Mouse (Mus musculus): ENCODE data around the gene Paqr4.
"Not testable (repeated sequence)": the region's sequence is repeated elsewhere in the genome, so short reads cannot be mapped to it uniquely, and the experiment has no call there.

Gene Paqr4

DNA sequence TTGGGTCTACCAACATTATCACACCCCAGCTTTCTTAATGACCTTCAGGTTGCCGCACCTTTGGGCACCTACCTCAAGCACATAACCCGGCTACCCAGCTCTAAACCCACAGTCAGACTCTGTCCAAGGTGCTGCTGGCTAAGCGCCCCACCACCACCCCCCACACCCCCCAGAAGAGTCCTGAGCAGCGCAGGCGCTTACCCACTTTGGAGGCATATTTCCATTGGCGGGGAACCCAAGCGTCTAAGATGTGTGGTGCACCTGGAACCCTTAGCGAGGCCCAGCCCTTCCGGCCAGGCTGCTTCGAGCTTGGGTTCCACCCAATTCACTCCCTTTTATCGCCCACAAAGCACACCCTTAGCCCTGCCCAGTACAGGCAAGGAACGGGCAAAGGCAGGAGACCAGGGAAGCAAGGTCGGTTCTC lies at the start of gene Paqr4:
Paqr4 (minus strand) TSS at position 270 of the 424 bp plus-strand sequence.
- no peak for DNase-seq (ENCODE audit: low spot score)

DNA sequence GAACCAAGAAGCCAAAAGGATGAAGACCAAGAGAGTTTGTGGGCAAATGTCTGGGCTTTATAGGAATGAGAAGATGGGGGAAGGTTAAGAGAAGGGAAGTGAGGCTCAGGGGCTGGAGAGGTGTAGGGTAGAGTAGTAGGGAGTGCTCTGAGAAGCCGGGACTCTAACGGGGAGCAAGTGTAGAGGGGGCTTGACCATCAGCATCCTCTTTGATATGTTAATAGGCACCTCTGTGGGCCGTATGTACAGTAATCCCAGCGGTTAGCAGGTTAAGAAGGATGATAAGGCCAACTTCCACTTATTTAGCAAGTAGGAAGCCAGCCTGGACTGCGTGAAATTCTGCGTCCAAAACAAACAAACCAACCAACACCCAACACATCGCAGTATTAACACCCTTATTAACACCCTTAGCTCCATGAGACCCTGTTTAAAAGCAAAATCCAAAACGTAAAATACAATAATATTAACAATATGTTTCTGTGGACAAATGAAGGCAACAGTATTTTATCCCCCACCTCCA lies 49.1 kb upstream of the Paqr4 start:
- DNase-seq (ENCODE audit: low spot score): no peak

DNA sequence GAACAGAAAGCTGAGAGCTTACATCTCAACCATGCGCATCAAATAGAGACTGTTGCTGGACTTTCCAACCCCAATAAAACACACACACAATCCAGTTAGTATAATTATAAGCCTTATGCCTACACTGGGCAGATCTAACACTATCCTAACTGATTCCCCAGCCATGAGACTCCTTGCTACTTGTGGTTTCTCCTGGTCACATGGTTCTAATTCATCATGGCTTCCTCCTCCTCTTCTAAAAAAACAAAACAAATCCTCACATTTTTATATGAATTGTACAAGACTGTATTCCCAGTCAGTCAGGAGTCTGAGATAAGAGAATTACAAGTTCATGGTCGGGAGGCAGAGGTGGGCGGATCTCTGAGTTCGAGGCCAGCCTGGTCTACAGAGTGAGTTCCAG lies 48.3 kb upstream of the Paqr4 start:
- no peak for DNase-seq (ENCODE audit: low spot score)

DNA sequence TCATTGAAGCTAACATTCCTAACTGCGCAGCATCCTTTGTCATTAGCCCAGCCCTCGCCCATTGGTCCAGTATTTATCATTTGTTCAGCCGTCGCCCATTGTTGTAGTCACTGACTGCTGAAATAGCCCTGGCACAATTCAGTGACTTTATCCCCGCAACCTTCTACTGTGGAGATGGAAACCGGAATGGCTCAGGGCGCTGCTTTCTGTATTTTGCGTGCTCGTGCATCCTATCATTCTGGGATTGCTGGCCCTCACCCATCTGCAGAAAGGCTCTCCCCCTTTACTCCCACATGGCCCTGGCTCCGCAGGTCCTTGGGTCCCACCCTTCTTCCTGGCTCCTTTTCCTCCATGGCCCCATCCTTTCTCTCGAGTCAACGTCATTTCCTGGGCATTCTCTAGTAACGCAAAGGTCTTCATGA lies 45.9 kb upstream of the Paqr4 start:
- no peak for DNase-seq (ENCODE audit: low spot score)

DNA sequence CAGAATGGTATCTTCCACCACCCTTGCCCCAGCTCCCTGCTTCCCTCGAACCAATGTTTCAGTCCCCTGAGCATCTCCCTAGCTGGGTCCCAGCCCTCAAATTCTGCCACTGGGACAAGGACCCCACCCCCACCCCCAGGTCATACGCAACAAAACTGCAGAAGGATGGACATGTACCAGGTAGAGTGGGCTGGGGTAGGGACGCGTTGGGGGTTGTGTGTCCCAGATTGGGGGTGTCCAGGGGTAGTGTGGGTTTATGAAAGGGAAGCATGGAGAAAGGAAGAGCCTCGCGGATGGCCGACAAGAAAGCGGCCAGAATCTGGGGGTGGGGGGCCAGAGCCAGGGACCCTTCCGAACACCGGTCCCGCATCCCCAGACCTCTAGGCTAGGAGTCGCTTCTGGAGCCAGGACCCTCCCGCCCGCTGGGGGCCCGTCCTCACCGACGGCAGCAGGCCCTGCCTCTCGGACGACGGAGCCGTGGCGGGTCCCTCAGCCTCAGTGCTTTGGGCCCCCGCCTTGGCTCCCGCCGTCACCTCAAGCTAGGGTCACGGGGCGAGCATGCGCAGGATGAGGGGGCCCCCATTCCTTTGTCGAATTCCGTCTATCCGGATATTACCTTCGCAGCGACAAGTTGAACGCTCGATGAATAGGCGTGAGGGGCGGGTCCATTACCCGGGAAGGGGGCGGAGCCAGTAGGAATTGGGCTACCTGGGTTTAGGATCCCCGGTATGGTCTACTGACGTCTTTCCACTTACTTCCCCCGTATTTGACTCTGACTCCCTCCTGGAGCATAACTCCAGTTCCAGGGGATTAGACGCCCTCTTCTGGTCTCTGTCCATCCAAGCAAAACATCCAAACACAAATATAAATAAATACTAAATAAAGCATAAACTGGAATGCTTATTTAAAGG lies 45.1 kb upstream of the Paqr4 start, which contains the start of gene Flywch2:
Flywch2 (minus strand) TSS at position 521 of the 911 bp plus-strand sequence.
- peak; percentile 91 for DNase-seq (ENCODE audit: low spot score)

DNA sequence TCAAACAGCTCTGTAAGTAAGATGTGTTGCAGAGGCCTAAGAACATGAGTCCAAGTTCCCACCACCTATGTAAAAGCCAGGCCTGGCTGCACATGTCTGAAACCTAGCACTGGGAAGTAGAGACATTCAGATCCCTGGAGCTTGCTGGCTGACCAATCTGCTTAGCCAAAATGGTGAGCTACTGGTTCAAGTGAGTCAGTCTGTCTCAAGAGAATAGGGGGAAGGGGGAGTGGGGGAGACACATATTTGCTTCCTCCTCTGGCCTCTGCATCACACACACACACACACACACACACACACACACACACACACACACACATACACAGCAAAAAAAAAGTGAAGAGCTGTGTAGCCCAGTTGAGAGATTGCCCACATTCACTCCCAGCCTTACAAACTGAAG lies 42.7 kb upstream of the Paqr4 start:
- DNase-seq (ENCODE audit: low spot score): no peak

DNA sequence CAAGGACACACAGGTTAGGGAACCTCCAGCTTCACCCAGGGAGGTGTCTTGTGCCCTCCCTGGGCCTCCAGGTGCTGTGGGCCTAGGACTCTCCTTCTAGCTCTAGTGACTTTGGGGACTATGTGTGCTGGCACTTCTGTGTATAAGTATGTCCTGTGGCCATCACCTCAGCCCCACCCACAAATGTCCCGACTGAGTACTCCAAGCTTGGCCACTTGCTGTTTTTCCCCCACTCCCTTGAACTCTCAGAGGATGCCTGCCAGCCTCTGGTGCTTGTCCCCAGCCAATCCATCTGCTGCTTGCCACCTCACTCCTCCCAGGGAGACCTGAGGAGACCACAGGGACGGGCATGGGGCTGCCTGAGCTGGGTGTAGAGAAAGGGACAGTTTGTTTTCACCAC lies 37.8 kb upstream of the Paqr4 start:
- DNase-seq (ENCODE audit: low spot score): no peak

DNA sequence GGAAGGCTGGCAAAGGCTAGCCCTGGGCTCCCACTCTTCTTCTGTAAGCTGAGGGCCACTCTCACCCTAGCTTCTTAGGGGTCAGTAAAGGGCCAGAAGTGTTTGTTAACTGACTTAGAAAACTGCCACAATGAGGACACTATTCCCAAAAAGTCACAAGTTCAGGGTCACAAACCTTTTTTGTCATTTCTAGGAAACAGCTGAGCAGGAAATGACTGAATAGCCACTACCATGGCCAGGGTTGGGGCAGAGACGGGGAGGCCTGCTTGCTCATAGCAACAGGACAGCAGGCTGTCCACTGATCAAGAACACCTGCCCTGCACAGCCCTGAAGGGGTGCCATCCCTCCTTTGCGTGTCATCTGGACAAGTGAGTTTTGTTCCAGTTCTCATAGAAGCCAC lies 36.5 kb upstream of the Paqr4 start:
- DNase-seq (ENCODE audit: low spot score): no peak

DNA sequence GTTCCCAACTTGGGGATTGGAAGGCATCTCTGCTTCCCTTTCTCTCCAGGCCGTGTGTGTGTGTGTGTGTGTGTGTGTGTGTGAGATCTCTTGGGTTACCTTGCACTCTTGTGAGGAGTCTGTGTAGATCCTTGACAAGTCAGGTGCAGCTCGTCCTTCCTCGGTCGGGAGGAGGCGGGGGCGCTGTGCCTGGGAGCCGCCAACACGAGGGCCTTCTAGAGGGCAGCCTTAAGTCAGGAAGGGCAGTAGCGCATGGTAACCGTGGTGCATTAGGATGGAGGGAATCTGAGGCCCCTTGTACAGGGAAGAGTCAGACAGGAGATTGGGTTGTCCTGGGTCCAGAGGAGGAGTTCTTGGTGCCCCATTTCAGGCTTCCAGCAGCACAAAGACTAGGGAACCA lies 35.5 kb upstream of the Paqr4 start:
- no peak for DNase-seq (ENCODE audit: low spot score)

DNA sequence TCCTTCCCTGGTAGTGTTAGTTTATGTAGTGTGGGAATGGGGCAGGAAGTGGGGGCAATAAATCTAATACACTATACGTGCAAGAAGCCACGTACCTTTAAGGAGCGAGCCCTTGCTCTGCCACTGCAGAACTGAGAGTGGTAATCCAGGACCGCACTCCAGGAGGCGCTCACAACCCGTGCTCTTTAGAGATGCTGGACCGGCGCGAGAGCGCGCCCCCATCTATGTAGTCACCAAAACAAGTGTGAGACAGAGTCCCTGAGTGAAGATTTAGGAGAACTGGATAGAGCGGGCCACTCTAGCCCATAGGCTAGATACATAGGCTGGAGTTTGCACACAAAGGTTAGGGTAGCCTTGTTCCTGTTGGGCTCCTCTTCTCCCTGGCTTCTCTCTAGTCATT lies 33.4 kb upstream of the Paqr4 start:
- peak; percentile 85 for DNase-seq (ENCODE audit: low spot score)

DNA sequence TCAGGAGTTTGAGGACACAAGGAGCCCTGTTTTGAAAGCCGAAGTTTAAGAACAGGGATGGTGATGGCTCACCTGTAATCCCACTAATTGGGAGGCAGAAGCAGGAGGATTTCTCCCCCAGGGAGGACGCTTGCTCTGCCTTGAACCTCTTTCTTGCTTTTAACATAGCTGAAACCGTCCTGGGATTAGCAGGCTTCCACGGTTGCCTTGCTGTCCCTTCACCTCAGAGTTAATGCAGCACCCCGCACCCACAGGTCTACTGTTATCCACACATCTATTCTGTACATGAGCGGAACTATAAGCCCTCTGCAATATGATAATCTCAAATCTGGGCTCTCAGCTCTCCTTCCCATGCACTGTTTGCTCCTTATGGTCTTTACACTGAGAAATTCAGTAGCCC lies 33.0 kb upstream of the Paqr4 start:
- DNase-seq (ENCODE audit: low spot score): no peak

DNA sequence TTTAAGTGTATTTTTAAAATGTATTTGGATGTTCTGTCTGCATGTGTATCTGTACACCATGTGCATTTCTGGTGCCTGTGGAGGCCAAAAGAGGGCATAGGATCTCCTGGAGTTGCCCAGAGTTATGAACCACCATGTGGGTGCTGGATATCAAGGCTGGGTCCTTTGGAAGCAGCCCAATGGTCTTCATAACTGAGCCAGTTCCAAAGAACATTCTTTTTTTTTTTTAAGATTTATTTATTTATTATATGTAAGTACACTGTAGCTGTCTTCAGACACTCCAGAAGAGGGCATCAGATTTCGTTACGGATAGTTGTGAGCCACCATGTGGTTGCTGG lies 31.5 kb upstream of the Paqr4 start:
- DNase-seq (ENCODE audit: low spot score): not testable (repeated sequence)

DNA sequence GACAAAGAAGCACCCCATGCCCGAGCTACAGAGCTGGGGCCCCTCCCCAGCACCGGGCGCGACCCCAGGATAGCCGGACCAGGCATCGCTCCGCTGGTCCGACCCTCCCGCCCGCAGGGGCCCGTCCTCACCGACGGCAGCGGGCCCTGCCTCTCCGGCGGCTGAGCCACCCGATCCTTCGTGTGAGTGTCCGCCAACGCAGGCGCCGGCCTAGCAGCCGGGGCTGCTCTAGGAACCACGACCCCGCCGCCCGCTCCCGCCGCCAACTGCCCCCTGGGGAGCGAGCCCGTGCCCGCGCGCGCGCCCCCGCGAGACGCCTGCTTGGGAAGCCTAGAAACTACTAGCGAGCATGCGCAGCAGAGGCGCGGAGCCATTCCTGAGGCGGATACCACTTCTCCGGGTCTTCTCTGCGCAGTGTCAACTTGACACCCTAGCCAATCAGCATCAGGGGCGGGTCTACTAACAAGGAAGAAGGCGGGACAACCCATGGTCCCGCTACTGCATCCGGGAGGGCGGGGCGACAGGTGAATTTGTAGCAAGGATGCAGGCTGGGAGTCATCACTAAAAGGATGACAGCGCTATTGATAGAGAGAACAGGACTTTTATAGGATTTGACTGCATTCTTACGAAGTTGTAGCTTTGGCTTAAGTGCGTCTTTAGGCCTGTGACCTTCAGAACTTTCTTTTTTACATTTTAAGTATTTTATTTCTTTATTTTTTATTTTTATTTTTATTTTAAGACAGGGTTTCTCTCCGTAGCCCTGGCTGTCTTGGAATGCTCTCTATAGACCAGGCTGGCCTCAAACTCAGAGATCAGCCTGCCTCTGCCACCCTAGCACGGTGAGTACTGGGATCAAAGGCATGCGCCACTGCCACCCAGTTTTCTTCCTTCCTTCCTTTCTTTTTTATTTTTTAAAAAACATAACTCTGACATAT lies 30.9 kb upstream of the Paqr4 start, which contains the start of gene Flywch1:
Flywch1 (minus strand) TSS at position 319 of the 935 bp plus-strand sequence.
- peak; percentile 99 for DNase-seq (ENCODE audit: low spot score)

DNA sequence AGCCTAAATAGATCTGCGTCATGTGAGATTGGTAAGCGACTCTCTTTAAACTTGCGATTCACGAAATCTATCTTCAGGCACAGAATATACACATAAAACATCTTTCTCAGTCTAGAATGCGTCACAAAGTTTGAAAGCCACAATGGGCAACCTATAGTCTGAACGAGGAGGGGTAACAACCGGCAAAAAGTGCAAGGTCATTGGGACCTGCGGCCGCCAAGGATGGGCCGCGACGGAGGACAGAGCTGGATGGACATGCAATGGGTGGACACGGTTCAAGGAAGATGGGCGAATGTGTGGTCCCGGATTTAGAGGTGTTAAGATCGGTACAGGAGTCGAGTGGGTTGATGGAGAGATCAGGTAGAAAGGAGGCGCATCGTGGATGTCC lies 30.2 kb upstream of the Paqr4 start:
- no peak for DNase-seq (ENCODE audit: low spot score)

DNA sequence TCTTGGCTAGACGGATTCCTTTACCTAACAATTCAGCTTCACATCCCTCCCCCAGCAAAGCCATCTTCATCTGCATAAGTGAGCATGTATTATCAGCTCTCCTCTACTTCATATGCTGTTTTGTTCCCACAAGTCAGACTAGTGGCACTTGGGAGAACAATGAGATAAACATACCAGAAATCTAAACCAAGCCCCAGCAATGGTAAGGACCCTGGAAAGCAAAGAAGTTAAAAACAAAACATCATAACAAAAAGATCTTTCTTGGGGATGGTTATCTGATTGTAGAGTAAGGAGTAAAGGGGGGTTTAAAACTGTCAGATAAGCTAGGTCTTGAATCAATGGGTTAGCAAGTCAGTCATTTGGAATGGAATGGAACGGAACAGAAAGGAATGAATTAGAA lies 29.8 kb upstream of the Paqr4 start:
- no peak for DNase-seq (ENCODE audit: low spot score)

DNA sequence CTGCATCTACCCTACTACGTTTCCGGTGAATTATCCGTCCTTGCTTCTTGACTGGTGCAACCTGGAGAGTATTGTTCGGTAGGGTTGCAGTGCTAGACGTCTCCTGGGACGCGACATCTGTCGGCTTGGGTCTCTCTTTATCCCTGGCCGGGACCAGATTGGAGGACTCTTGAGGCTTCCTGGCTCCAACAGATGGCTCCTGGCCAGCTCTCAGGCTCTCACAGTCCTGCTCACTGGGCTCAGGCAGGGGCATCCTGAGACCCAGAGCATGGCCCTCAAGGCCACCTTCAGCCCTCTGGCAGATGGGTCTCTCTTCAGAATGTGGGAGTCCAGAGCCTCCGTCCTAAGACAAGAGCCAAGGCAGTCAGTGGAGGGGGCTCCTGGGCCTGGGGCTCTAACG lies 22.3 kb upstream of the Paqr4 start:
- no peak for DNase-seq (ENCODE audit: low spot score)

DNA sequence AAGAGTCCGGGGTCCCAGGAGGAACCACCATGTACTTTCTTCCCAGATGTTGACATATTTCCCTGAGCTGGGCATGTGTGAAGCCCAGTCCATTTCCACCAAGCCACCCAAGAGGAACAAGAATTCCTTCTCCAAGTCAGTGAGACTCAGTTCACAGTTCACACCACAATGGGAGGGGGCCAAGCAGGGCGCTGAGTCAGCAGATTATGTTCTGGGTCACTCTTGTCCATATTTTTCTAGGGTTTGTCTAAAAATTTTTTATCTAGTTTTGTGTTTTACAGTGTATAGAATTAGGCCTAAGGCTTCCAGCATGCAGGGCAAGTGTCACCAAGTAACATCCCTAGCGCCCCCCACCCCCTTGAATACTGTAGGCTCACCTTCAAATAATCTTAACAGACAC lies 20.5 kb upstream of the Paqr4 start:
- no peak for DNase-seq (ENCODE audit: low spot score)

DNA sequence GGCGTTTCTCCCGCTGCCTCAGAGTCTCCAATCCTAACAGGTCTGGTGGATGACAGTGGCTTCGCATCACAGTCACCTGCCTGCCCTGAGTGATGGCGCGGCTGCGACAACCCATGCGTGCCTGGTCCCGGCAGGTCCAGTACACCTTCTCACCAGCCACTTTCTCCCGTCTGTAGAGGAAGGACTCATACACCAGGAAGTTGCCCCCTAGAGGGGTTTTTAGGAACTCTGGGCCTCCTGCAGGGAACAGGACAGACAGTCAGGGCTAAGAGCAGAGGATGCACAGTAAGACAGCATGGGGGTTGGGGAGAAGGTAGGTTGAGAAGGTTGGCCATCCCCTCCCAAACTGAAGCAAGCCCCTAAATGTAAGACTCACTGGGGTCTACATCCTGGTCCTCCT lies 19.6 kb upstream of the Paqr4 start:
- no peak for DNase-seq (ENCODE audit: low spot score)

DNA sequence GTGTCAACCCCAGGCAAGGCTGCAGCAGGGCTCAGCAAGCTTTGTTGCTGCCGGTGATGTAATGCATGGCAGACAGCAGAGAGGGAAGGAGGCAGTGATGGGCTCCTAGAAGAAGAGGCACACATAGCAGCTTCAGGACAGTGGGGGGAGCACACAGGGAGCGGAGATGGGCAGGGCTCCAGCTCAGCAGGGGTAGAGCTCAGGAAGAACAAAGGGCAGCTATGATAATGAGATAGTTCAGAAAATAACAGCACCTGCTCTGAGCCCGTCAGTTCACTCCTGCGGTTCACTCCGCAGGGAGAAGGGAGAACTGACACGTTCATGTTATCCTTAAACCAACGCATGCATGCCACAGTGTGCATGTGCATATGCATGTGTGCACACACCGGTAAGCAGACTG lies 18.1 kb upstream of the Paqr4 start:
- DNase-seq (ENCODE audit: low spot score): no peak

DNA sequence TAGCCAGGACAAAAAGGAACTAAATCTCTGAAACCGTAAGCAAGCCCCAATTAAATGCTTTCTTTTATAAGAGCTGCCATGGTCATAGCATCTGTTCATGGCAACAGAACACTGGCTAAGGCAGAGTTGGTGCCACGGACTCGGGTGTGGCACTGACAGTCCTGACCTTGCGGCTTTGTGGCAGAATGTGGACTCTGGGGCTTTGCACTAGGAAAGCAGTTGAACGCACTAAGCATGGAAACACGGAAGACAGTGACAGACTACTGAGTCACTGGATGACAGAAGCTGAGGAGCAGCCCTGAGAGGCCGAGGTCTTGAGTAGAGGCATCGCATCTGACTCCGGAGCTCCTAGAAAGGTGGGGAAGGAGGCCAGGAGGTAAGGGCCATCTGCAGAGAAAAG lies 16.9 kb upstream of the Paqr4 start:
- no peak for DNase-seq (ENCODE audit: low spot score)

DNA sequence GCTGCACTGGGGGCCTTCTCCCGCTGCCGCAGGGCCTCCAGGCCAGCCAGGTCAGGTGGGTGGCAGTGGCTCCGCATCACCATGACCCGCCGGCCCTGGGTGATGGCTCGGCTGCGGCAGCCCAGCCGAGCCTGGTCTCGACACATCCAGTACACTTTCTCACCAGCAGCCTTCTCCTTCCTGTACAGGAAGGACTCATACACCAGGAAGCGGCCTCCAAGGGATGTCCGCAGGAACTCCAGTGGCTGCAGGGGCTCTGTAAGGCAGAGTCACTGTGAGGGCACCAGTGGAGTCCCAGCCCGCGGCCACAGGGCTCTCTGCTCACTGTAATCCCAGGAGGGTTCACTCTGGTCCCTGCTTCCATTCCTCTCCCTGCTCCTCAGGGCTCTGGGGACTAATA lies 15.0 kb upstream of the Paqr4 start:
- DNase-seq (ENCODE audit: low spot score): no peak

DNA sequence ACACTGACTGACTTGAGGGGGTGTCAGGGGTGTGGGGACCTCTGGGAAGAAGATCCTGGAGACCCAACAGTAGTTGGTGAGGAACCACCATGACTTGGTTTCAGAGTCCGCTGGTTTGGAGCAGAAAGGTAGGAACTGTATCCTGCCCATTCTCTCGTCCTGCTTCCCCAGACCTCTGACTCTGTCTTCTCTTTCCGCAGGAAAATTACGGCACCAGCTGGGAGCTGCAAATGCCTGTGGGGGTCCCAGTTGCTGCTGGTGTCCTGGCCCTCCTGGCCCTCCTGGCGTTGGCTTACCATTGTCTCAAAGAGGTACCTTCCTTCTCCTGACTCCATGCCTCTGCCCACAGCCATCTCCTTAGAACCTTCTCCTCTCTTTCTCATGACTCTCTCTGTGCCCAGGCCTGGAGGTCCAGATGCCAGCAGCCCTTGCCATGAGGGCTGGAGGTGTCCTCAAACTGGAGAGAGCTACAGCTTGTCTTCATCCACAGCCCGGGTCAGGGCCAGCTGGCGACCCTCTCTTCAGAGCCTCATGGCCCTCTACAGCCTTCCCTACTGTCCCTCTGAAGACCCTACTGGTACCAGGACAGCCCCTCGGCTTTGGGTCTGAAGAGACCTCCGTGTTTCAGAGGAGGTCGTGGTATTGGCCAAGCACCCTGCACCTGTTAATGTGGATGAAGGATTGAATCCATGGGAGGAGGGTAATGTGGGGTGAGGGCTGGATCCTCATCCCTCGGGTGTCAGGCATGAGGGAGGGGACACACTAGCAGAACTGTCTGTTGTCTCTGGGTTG lies 8.9 kb upstream of the Paqr4 start:
- no peak for DNase-seq (ENCODE audit: low spot score)

All from layer of hippocampus, adult 11-12 months (tissue).